Mouse (Mus musculus) adrenal gland, adult 18-20 months (tissue): ENCODE measurements around the gene Olfr1115. TPM values are rescaled to one million over a fixed set of nuclear protein-coding genes. Genes with fewer than 3 reads are reported as not detected.
"Not testable (repeated sequence)": the region's sequence is repeated elsewhere in the genome, so short reads cannot be mapped to it uniquely, and the experiment has no call there.

Experiments used
- DNase-seq, 2 experiments: peaks; one replicate each; pipeline ENCODE4 v3.0.0; 2021 to 2022; ENCODE audit warnings: low spot score in 2 of 2
- long read RNA-seq, 2 experiments: library from polyadenylated mRNA; stranded (forward); transcript quantifications; one replicate each; pipeline ENCODE4 v2.0.0; 2021
- microRNA-seq, 2 experiments: library from miRNA; unstranded; fragments of <30 nt; microRNA quantifications; one replicate each; pipeline ENCODE4 v1.2.0; 2021; ENCODE audit warnings: borderline number of aligned reads in 2 of 2
- total RNA-seq, 2 experiments: library from RNA; stranded (reverse); gene quantifications; 1 replicate in 1 of 2; 2 replicates in 1 of 2; pipeline ENCODE4 v1.2.3; 2021

The Olfr1115 gene
- total RNA-seq = not detected
- long read RNA-seq, experiment 1 = 0 reads
- long read RNA-seq, experiment 2 = 0 reads

DNA sequence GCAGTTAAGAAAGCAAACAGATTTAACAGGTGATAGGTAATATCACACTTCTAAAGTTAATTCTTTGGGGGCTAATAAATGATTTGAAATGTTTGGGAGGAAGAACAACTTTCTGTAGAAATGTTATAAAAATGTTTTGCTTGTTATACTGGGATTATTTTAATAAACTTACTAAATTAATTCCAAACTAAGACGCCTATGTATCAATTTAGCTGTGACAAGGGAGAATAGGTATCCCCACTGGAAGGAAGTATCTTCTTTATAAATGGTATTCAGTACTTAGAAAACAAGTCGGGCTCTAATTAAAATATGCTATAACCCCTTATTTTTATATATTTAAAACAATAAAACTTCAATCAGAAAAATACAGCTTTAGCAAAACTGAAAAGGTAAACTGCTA lies at the start of gene Olfr1115:
Gene Olfr1115 (plus strand): TSS at position 301 of the 400 bp plus-strand sequence.
- DNase-seq = no peak

DNA sequence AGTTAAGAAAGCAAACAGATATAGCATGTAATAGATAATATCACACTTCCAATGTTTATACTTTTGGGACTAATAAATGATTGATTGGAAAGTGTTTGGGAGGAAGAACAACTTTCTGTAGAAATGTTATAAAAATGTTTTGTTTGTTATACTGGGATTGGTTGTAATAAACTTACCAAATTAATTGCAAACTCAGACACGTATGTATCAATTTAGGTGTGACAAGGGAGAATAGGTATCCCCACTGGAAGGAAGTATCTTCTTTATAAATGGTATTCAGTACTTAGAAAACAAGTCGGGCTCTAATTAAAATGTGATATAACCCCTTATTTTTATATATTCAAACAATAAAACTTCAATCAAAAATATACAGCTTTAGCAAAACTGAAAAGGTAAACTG lies 39.1 kb upstream of the Olfr1115 start, which contains the start of gene Olfr1113:
Gene Olfr1113 (plus strand): TSS at position 301 of the 400 bp plus-strand sequence.
- DNase-seq = no peak

DNA sequence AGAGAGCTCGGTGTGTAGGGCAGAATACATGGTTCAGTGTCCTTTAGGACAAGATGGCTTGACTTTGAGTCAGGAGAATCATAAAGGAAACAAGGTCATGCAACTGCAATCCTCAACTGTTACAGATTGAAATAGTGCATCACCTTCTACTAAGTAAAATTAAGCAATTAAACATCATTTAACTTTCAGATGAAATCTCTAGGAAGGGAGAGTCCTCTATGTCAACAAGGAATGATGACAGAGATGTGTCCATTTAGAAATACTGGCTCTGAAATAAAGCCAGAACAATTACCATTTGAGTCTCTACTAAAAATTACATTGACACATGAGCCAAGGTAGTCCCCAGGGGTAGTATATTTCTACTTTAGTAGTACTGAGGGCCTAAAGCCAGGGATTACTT lies 19.4 kb downstream of the Olfr1115 start, which contains the start of gene Olfr1116:
Gene Olfr1116 (plus strand): TSS at position 301 of the 400 bp plus-strand sequence.
- no peak for DNase-seq

DNA sequence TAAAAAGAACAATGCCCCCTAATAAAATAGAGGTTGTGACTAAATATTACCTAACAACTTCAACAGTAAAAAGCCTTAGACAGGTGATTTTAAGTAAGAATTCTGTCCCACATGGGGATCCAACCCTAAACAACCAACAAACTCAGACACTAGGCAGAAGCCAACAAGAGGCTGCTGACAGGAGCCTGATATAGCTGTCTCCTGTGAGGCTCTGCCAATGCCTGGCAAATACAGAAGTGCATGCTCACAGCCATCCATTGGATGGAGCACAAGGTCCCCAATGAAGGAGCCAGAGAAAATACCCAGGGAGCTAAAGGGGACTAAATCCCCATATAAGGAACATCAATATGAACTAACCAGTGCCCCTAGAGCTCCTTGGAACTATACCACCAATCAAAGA lies 46.2 kb downstream of the Olfr1115 start:
- DNase-seq = not testable (repeated sequence)

Small RNA genes lying within 50 kb of the gene (microRNA-seq; reads per million reads assigned to microRNA genes)
- gene Gm27438 = 0 reads per million in 2 experiments

Other genes with a start within 250 kb of the Olfr1115 start
- not detected for gene Olfr1102, start 249.6 kb upstream of the Olfr1115 start, total RNA-seq
- gene Olfr1104, start 220.9 kb upstream of the Olfr1115 start, total RNA-seq = not detected
- gene Olfr1105, start 211.5 kb upstream of the Olfr1115 start, total RNA-seq = not detected
- gene Olfr1106, start 195.7 kb upstream of the Olfr1115 start, total RNA-seq = not detected
- not detected for gene Olfr1107, start 172.2 kb upstream of the Olfr1115 start, total RNA-seq
- gene Olfr1109, start 152.0 kb upstream of the Olfr1115 start, total RNA-seq = not detected
- not detected for gene Olfr259, start 133.4 kb upstream of the Olfr1115 start, total RNA-seq
- gene Olfr1110, start 107.7 kb upstream of the Olfr1115 start, total RNA-seq = not detected
- gene Olfr1111, start 95.4 kb upstream of the Olfr1115 start, total RNA-seq = not detected
- gene Olfr1112, start 60.2 kb upstream of the Olfr1115 start, total RNA-seq = not detected
- gene Olfr1113, start 39.0 kb upstream of the Olfr1115 start, total RNA-seq = not detected
- gene Olfr1116, start 19.5 kb downstream of the Olfr1115 start, total RNA-seq = not detected
- not detected for gene Olfr1118, start 59.6 kb downstream of the Olfr1115 start, total RNA-seq
- gene Olfr1120, start 106.8 kb downstream of the Olfr1115 start, total RNA-seq = not detected
- gene Olfr1121, start 121.9 kb downstream of the Olfr1115 start, total RNA-seq = not detected
- not detected for gene Olfr1122, start 137.8 kb downstream of the Olfr1115 start, total RNA-seq
- gene Olfr1123, start 168.6 kb downstream of the Olfr1115 start, total RNA-seq = not detected
- gene Olfr1124, start 182.3 kb downstream of the Olfr1115 start, total RNA-seq = not detected
- gene Olfr1126, start 205.9 kb downstream of the Olfr1115 start, total RNA-seq = not detected
- not detected for gene Pramel7, start 249.1 kb downstream of the Olfr1115 start, total RNA-seq